24 mouse cellular contexts compared by ENCODE assay signal in the genomic region with DNA sequence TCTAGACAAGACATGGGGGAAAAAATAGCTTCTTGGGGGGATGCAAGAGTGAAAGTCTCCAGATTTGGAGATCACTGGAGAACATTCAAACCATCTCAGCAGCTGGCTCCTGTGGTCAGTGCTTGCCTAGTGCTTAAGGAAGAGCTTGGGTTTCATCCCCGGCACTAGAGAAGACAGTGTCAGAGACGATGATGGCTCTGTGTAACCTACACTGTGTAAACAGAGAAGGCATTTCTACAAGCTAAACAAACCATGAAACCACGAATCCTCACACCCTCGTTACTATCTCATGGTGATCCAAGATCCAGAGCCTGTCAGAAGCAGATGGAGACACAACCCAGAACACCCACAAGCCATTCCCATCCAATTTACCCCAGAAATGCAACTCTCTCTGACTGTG.
A peak's percentile ranks its signal among the peaks of the same experiment; 100 is the strongest.
DNase-seq lines count a peak whose midpoint lies in the region; ATAC-seq and TF ChIP-seq lines count a peak whose summit lies in the region.
"Had no signal": no experiment of that assay in that cellular context is flagged by ENCODE, and none has a peak within 500 bp of the region (broad histone marks: within the 10 kb centered on the region; RNA-seq: fewer than 3 reads in every experiment).

No protein-coding gene starts in this region.

- H3K4me1 ChIP-seq in lung, postnatal 0 days (ENCODE audit: insufficient read depth, low read depth, low read length), result no peaks in the 10 kb centered on the region
- no peaks in the 10 kb centered on the region for H3K4me1 ChIP-seq in heart, embryonic 11.5 days (ENCODE audit: control insufficient read depth, insufficient read depth, low read length)
- H3K4me1 ChIP-seq: heart, embryonic 10.5 days had no signal

- 44% methylated on average over 4 of the region's 4 CpGs for WGBS in lung, postnatal 0 days
- 19% methylated on average over 4 of the region's 4 CpGs for WGBS in heart, embryonic 11.5 days (ENCODE audit: insufficient replicate concordance)

- TF ChIP-seq CTCF in lung, postnatal 0 days (IDR thresholded peaks at IDR 0.05), result no peak

- H3K4me2 ChIP-seq in lung, postnatal 0 days (replicated peaks; ENCODE audit: low read depth, low read length), result no peak overlapping the region
- no peak overlapping the region for H3K4me2 ChIP-seq in heart, embryonic 11.5 days
- H3K4me2 ChIP-seq: forebrain, embryonic 13.5 days; hindbrain, embryonic 13.5 days; limb, embryonic 13.5 days; liver, embryonic 11.5 days; midbrain, embryonic 13.5 days had no signal

- H3K27me3 ChIP-seq in lung, postnatal 0 days (replicated peaks; ENCODE audit: insufficient read depth, low read length), result no peaks in the 10 kb centered on the region
- H3K27me3 ChIP-seq in heart, embryonic 11.5 days (ENCODE audit: control insufficient read depth, insufficient read depth, low read length), result no peaks in the 10 kb centered on the region
- H3K27me3 ChIP-seq: limb, embryonic 13.5 days; midbrain, embryonic 13.5 days had no signal

- no peaks in the 10 kb centered on the region for H3K36me3 ChIP-seq in lung, postnatal 0 days (ENCODE audit: insufficient read depth, low read length)
- no peaks in the 10 kb centered on the region for H3K36me3 ChIP-seq in heart, embryonic 11.5 days (ENCODE audit: control insufficient read depth, insufficient read depth, low read length)
- H3K36me3 ChIP-seq: heart, embryonic 10.5 days; hindbrain, embryonic 13.5 days; limb, embryonic 13.5 days; midbrain, embryonic 13.5 days had no signal

- TF ChIP-seq EP300 in lung, postnatal 0 days (IDR thresholded peaks at IDR 0.05), result no peak

- no peaks in the 10 kb centered on the region for H3K9me3 ChIP-seq in lung, postnatal 0 days (ENCODE audit: low read length)
- no peaks in the 10 kb centered on the region for H3K9me3 ChIP-seq in heart, embryonic 11.5 days (replicated peaks; ENCODE audit: control insufficient read depth, low read length)
- H3K9me3 ChIP-seq: forebrain, embryonic 13.5 days; heart, embryonic 10.5 days; hindbrain, embryonic 13.5 days; limb, embryonic 13.5 days; midbrain, embryonic 13.5 days had no signal

- no peak for DNase-seq in frontal cortex, postnatal 36 days (ENCODE audit: low spot score in 2 of 2)
- no peak for DNase-seq in lung, postnatal 0 days (ENCODE audit: low spot score)
- no peak for DNase-seq in lung, postnatal 14 days
- DNase-seq in Muller cell, postnatal 12 days (ENCODE audit: inconsistent ontology term), result peak; percentile 29
- DNase-seq in yolk sac, embryonic 10.5 days (ENCODE audit: low spot score), result peak; percentile 39
- DNase-seq: adrenal gland, postnatal 25 days; cerebellum, adult 18-20 months; cerebellum, postnatal 10 days; gastrocnemius, postnatal 25 days; heart, adult 11 months; heart, postnatal 36 days; kidney, adult 9 months; kidney, postnatal 10 days; right cerebral cortex, postnatal 14 days; thymus, postnatal 14 days had no signal

- H3K4me3 ChIP-seq in lung, postnatal 0 days (ENCODE audit: low read depth, low read length), result no peak overlapping the region
- no peak overlapping the region for H3K4me3 ChIP-seq in heart, embryonic 11.5 days (ENCODE audit: low read depth, low read length)
- H3K4me3 ChIP-seq: forebrain, embryonic 13.5 days; heart, embryonic 10.5 days; hindbrain, embryonic 13.5 days; limb, embryonic 13.5 days; midbrain, embryonic 13.5 days had no signal

- peak; percentile 83 for ATAC-seq in frontal cortex, adult (ENCODE audit: low TSS enrichment)
- peak; percentile 56; the same call in 1 of the 2 replicates for ATAC-seq in lung, postnatal 0 days
- no peak for ATAC-seq in heart, embryonic 11.5 days (replicated peaks; ENCODE audit: insufficient number of reproducible peaks, low FRiP score, low TSS enrichment)
- ATAC-seq: forebrain, embryonic 13.5 days; intestine, postnatal 0 days; midbrain, embryonic 13.5 days had no signal

- H3K27ac ChIP-seq in lung, postnatal 0 days (ENCODE audit: low read length), result no peak overlapping the region
- H3K27ac ChIP-seq in heart, embryonic 11.5 days (ENCODE audit: low read depth, low read length), result no peak overlapping the region
- H3K27ac ChIP-seq: forebrain, embryonic 13.5 days; heart, embryonic 10.5 days; hindbrain, embryonic 13.5 days; limb, embryonic 13.5 days; midbrain, embryonic 13.5 days had no signal

- no peak overlapping the region for H3K9ac ChIP-seq in lung, postnatal 0 days (replicated peaks; ENCODE audit: low read depth)
- H3K9ac ChIP-seq in heart, embryonic 11.5 days (ENCODE audit: low read depth, low read length), result no peak overlapping the region
- H3K9ac ChIP-seq: forebrain, embryonic 13.5 days; hindbrain, embryonic 13.5 days; limb, embryonic 13.5 days; midbrain, embryonic 13.5 days had no signal

Comparison
In these comparisons a context has a peak if more than half of its experiments do, and no peak if none do; other contexts are left out.
1. DNase-seq: peak in Muller cell, postnatal 12 days (single experiment) and yolk sac, embryonic 10.5 days (single experiment); none in frontal cortex, postnatal 36 days (0 of 2), lung, postnatal 0 days (single experiment) and lung, postnatal 14 days (single experiment).